Comparison of ENCODE assay signal across 10 mouse cellular contexts in the genomic region with DNA sequence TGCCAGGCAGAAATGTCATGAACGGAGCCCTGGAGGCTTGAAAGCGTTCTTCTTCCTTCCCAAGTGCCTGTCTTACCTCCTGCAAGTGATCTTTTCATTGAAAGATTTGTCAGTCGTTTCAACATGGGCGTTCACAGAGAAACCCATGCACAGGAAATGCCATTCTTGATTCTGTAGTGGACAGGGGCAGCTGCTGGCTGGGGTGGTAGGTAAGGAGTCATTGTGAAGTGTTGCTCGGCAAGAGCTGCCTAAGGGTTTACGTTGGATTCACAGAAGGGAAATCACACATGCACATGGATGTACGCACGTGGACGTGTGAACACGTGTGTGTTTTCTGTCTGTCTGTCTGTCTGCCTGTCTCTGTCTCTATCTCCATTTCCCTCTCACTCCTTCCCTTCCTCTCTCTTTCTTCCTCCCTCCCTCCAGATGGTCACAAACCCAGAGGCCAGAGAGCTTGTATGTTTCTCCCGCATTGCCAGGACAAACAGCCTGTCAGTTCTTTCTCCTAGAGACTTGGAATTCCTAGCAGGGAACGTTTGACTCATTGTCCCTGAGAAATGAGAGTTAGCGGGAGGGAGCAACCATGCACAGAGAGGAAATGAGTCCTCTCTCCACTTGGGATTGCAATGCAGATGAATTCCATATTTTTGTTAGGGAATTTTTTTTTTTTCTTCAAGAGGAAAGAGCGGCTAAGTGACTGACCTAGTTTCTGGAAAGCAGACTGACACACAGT.
DNase-seq lines count a peak whose midpoint lies in the region; ATAC-seq lines count a peak whose summit lies in the region.
"Had no signal": no experiment of that assay in that cellular context is flagged by ENCODE, and none has a peak within 500 bp of the region (broad histone marks: within the 10 kb centered on the region; RNA-seq: fewer than 3 reads in every experiment).

No protein-coding gene starts in this region.

- peak; percentile 64 for ATAC-seq in frontal cortex, adult (ENCODE audit: low TSS enrichment)
- ATAC-seq in heart, embryonic 15.5 days (replicated peaks; ENCODE audit: insufficient number of reproducible peaks, insufficient read depth, low FRiP score, low read depth) = no peak
- ATAC-seq in stomach, embryonic 16.5 days (ENCODE audit: insufficient read depth, low FRiP score) = no peak

- H3K9ac ChIP-seq in heart, embryonic 15.5 days = no peak overlapping the region
- no peak overlapping the region for H3K9ac ChIP-seq in stomach, embryonic 16.5 days (ENCODE audit: low read length)
- H3K9ac ChIP-seq: neural tube, embryonic 15.5 days had no signal

- H3K4me3 ChIP-seq in heart, embryonic 15.5 days = no peak overlapping the region
- H3K4me3 ChIP-seq in stomach, embryonic 16.5 days (replicated peaks; ENCODE audit: low read length) = no peak overlapping the region
- H3K4me3 ChIP-seq: neural tube, embryonic 15.5 days had no signal

- H3K9me3 ChIP-seq in heart, embryonic 15.5 days (replicated peaks) = no peaks in the 10 kb centered on the region
- no peaks in the 10 kb centered on the region for H3K9me3 ChIP-seq in stomach, embryonic 16.5 days (replicated peaks; ENCODE audit: control insufficient read depth, low read length)
- H3K9me3 ChIP-seq: neural tube, embryonic 15.5 days had no signal

- no peak overlapping the region for H3K4me2 ChIP-seq in heart, embryonic 15.5 days
- no peak overlapping the region for H3K4me2 ChIP-seq in stomach, embryonic 16.5 days (ENCODE audit: low read depth, low read length)
- H3K4me2 ChIP-seq: neural tube, embryonic 15.5 days had no signal

- peaks cover 73% of the 10 kb centered on the region for H3K4me1 ChIP-seq in heart, embryonic 15.5 days (replicated peaks)
- peaks cover 39% of the 10 kb centered on the region for H3K4me1 ChIP-seq in stomach, embryonic 16.5 days (ENCODE audit: control insufficient read depth, insufficient read depth, low read length)

- peak overlapping the region; percentile 60 for H3K27ac ChIP-seq in heart, embryonic 15.5 days
- H3K27ac ChIP-seq in stomach, embryonic 16.5 days (ENCODE audit: low read length) = peak overlapping the region; percentile 42
- H3K27ac ChIP-seq: neural tube, embryonic 15.5 days had no signal

- no peak for DNase-seq in frontal cortex, postnatal 10 days (ENCODE audit: low spot score in 2 of 2)
- DNase-seq in lung, postnatal 10 days = peak; percentile 53
- DNase-seq in lung, postnatal 25 days (ENCODE audit: low spot score) = no peak
- DNase-seq in c-Kit-positive CD71-positive TER-119-positive erythroid progenitor cells, embryonic 14.5 days (ENCODE audit: low spot score) = no peak
- DNase-seq in frontal cortex, postnatal 14 days (ENCODE audit: low spot score in 2 of 2) = no peak
- DNase-seq: cerebellum, postnatal 10 days had no signal

- no peaks in the 10 kb centered on the region for H3K36me3 ChIP-seq in heart, embryonic 15.5 days
- no peaks in the 10 kb centered on the region for H3K36me3 ChIP-seq in stomach, embryonic 16.5 days (ENCODE audit: control insufficient read depth, insufficient read depth, low read length)
- H3K36me3 ChIP-seq: neural tube, embryonic 15.5 days had no signal

- WGBS in heart, embryonic 15.5 days = 54% methylated on average over 14 of the region's 14 CpGs
- 58% methylated on average over 14 of the region's 14 CpGs for WGBS in stomach, embryonic 16.5 days

- H3K27me3 ChIP-seq in heart, embryonic 15.5 days = no peaks in the 10 kb centered on the region
- H3K27me3 ChIP-seq in stomach, embryonic 16.5 days (ENCODE audit: control insufficient read depth, insufficient read depth, low read length) = no peaks in the 10 kb centered on the region
